Mouse (Mus musculus): ENCODE results near the gene Sdk2. TPM values are rescaled to one million over a fixed set of nuclear protein-coding genes. Genes with fewer than 3 reads are reported as not detected.

Gene Sdk2
- total and polyA plus RNA-seq, 2 experiments from 2014 or later, result 1.9 to 18.5 TPM

DNA sequence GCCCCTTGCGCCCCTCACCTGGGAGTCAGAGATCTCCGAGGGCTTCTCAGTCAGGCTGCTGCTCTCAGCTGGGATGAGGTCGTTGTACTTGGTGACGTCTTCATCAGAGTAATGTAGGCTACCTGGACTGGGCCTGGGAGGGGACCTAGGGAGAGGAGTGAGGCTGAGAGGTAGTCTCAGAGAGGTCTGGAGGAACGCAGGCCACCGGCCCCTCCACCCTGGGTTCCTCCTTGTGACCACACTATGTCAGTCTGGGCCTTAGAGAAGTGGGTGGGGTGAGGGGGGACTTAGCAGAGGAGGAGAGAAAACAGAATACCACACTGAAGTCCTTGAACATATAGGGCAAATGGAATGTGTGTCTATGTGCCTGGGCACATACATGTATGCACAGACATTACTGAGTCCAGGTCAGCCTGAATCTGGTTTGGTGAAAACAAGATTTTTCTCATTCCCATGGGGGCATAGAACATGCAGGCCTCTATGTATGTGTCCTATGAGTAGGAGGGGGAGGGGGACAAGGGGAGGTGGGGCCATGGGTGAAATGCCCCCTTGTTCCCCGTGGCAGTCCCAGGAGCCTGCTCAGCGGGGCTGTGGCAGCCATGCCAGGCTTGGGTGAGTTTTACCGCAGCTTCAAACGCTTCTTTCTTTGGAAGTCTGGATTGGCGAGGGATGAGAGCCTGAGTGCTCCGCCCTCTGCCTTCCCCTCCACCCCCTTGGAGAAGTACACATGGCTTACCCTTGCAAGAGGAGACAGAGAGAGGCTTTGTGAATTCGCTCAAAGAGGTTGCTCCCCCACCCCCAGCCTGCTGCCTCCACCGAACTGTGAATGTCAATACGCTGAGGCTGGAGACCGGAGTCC, 275.3 kb downstream of the Sdk2 start:
- WGBS, result 36% methylated on average over 16 of the region's 16 CpGs
- H3K27ac ChIP-seq (ENCODE audit: low read depth, low read length), result peak overlapping the region; percentile 29; the same call in 1 of the 2 replicates
- DNase-seq, result no peak
- peaks cover 15% of the 10 kb centered on the region for H3K4me1 ChIP-seq (ENCODE audit: insufficient read depth)
- no peak overlapping the region for H3K4me3 ChIP-seq (ENCODE audit: low read depth, low read length)
- no peak overlapping the region for H3K4me2 ChIP-seq (ENCODE audit: low read depth)
- TF ChIP-seq CTCF (IDR thresholded peaks at IDR 0.05; ENCODE audit: low read depth), result no peak
- no peaks in the 10 kb centered on the region for H3K27me3 ChIP-seq (ENCODE audit: insufficient read depth, low read length)
- H3K36me3 ChIP-seq (ENCODE audit: insufficient read depth), result no peaks in the 10 kb centered on the region
- H3K9ac ChIP-seq, result no peak overlapping the region
- H3K9me3 ChIP-seq (ENCODE audit: low read length), result no peaks in the 10 kb centered on the region
- peak; percentile 91 for ATAC-seq

- H3K9ac ChIP-seq, result no peak overlapping the region
- ATAC-seq, result no peak
- peaks cover 28% of the 10 kb centered on the region for H3K4me1 ChIP-seq (ENCODE audit: insufficient read depth)
- 11% methylated on average over 1 of the region's 1 CpGs for WGBS
- no peaks in the 10 kb centered on the region for H3K27me3 ChIP-seq (ENCODE audit: insufficient read depth, low read length)
- 0 out of 2 replicates have a peak overlapping the region, but pooled peaks have one; percentile 45 for H3K27ac ChIP-seq (ENCODE audit: low read depth, low read length)
- no peak for TF ChIP-seq CTCF (IDR thresholded peaks at IDR 0.05; ENCODE audit: low read depth)
- H3K9me3 ChIP-seq (ENCODE audit: low read length), result no peaks in the 10 kb centered on the region
- no peaks in the 10 kb centered on the region for H3K36me3 ChIP-seq (ENCODE audit: insufficient read depth)
- no peak for DNase-seq
- no peak overlapping the region for H3K4me2 ChIP-seq (ENCODE audit: low read depth)
- no peak overlapping the region for H3K4me3 ChIP-seq (ENCODE audit: low read depth, low read length)
Measured at GRCm38 (mm10) chr11:113789101-113789500, 277.7 kb downstream of the Sdk2 start.

GRCm38 (mm10) chr11:113788183-113788789, 278.6 kb downstream of the Sdk2 start:
- Histone ChIP-seq H3K4me1 (ENCODE audit: insufficient read depth) (peaks cover 28% of the 10 kb centered on the region), H3K4me2 (ENCODE audit: low read depth) (no peak overlapping the region), H3K27ac (ENCODE audit: low read depth, low read length) (0 out of 2 replicates have a peak overlapping the region, but pooled peaks have one; percentile 45)

DNA sequence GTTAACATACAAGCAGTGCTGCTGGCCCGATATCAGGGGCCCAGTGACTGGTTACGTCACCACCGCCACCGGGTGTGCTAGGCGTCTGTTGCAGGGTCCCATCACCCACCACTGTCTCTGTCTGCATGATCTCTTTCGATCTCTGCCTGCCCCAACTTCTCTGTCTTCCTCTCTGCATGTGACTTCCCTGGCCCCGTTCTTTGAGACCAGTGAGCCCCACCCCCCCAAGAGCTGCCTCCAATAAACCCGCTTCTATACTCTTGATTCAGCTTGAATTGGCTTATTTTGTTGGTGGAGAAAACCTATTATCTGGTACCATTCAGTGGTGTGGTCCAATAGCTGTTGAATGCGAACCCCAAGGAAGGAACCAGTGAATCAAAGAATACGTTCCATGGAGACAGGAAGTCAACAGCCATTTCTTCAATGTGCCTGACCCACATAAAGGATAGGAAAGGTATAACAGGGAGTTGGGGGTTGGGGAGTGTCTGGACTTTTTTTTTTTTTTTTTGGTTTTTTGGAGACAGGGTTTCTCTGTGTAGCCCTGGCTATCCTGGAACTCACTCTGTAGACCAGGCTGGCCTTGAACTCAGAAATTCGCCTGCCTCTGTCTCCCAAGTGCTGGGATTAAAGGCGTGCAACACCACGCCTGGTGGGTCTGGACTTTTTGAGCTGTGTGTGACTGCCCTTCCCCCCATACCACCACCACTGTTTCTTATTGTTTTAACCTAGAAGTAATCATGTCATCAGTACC, 279.2 kb downstream of the Sdk2 start:
- Histone ChIP-seq H3K36me3 (ENCODE audit: insufficient read depth) (no peaks in the 10 kb centered on the region), H3K4me2 (ENCODE audit: low read depth) (no peak overlapping the region), H3K4me1 (ENCODE audit: insufficient read depth) (peaks cover 28% of the 10 kb centered on the region), H3K27me3 (ENCODE audit: insufficient read depth, low read length) (no peaks in the 10 kb centered on the region), H3K4me3 (ENCODE audit: low read depth, low read length) (no peak overlapping the region), H3K9ac (no peak overlapping the region), H3K27ac (ENCODE audit: low read depth, low read length) (no peak overlapping the region), H3K9me3 (ENCODE audit: low read length) (no peaks in the 10 kb centered on the region)
- 65% methylated on average over 13 of the region's 13 CpGs for WGBS
- DNase-seq (no peak), ATAC-seq (no peak)
- no peak for TF ChIP-seq CTCF (IDR thresholded peaks at IDR 0.05; ENCODE audit: low read depth)

More at GRCm38 (mm10) chr11:113788183-113788789, 278.6 kb downstream of the Sdk2 start:
- TF ChIP-seq CTCF (IDR thresholded peaks at IDR 0.05; ENCODE audit: low read depth), result no peak
- no peaks in the 10 kb centered on the region for H3K9me3 ChIP-seq (ENCODE audit: low read length)
- H3K36me3 ChIP-seq (ENCODE audit: insufficient read depth), result no peaks in the 10 kb centered on the region
- H3K4me3 ChIP-seq (ENCODE audit: low read depth, low read length), result no peak overlapping the region
- no peak for DNase-seq
- WGBS, result 71% methylated on average over 2 of the region's 2 CpGs
- no peak for ATAC-seq
- no peaks in the 10 kb centered on the region for H3K27me3 ChIP-seq (ENCODE audit: insufficient read depth, low read length)
- no peak overlapping the region for H3K9ac ChIP-seq

GRCm38 (mm10) chr11:113787009-113787408, 279.8 kb downstream of the Sdk2 start:
- Histone ChIP-seq H3K4me3 (ENCODE audit: low read depth, low read length) (no peak overlapping the region), H3K4me2 (ENCODE audit: low read depth) (no peak overlapping the region), H3K9me3 (ENCODE audit: low read length) (no peaks in the 10 kb centered on the region), H3K4me1 (ENCODE audit: insufficient read depth) (peaks cover 34% of the 10 kb centered on the region), H3K27ac (ENCODE audit: low read depth, low read length) (no peak overlapping the region), H3K36me3 (ENCODE audit: insufficient read depth) (no peaks in the 10 kb centered on the region), H3K9ac (no peak overlapping the region), H3K27me3 (ENCODE audit: insufficient read depth, low read length) (no peaks in the 10 kb centered on the region)
- DNase-seq (no peak), ATAC-seq (no peak)
- no peak for TF ChIP-seq CTCF (IDR thresholded peaks at IDR 0.05; ENCODE audit: low read depth)
- 75% methylated on average over 11 of the region's 11 CpGs for WGBS

DNA sequence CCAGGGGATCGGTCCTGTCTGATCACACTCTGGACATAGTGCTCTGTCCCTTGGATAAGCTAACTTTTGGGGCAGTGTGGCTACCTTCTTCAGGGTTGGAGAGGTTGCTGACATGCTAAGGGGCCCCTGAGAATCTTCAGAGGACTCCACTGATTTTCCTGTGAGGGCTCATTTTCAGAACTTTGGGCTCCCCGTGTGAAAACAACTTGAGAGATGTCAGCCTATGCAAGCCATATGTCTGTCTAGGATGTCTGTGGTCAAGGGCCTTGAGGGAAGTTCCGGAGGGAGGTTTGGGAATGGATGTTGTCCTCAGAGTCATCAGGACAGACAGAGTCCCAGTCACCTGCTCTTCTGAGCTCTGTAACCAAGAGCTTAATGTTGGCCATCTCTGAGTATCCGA, 280.5 kb downstream of the Sdk2 start:
- ATAC-seq (no peak), DNase-seq (no peak)
- peak overlapping the region; percentile 56 for H3K4me2 ChIP-seq (ENCODE audit: low read depth)
- peaks cover 35% of the 10 kb centered on the region for H3K4me1 ChIP-seq (ENCODE audit: insufficient read depth)
- H3K27ac ChIP-seq (ENCODE audit: low read depth, low read length), result peak overlapping the region; percentile 86
- peak overlapping the region; percentile 60 for H3K9ac ChIP-seq
- no peaks in the 10 kb centered on the region for H3K9me3 ChIP-seq (ENCODE audit: low read length)
- TF ChIP-seq CTCF (IDR thresholded peaks at IDR 0.05; ENCODE audit: low read depth), result no peak
- no peaks in the 10 kb centered on the region for H3K36me3 ChIP-seq (ENCODE audit: insufficient read depth)
- H3K27me3 ChIP-seq (ENCODE audit: insufficient read depth, low read length), result no peaks in the 10 kb centered on the region
- WGBS, result 42% methylated on average over 4 of the region's 4 CpGs
- H3K4me3 ChIP-seq (ENCODE audit: low read depth, low read length), result peak overlapping the region; percentile 30

Measured in forebrain, postnatal 0 days (tissue).